8 mouse cellular contexts compared by ENCODE assay signal in genomic region chr5:134175696-134176095, GRCm38 (mm10). TPM values are rescaled to one million over a fixed set of nuclear protein-coding genes. Genes with fewer than 3 reads are reported as not detected.
A peak's percentile ranks its signal among the peaks of the same experiment; 100 is the strongest.
DNase-seq lines count a peak whose midpoint lies in the region; ATAC-seq and TF ChIP-seq lines count a peak whose summit lies in the region.

No protein-coding gene starts in this region.

- peak overlapping the region; percentile 78 to 82 for H3K27ac ChIP-seq in heart, embryonic 14.5 days (replicated peaks in 1 of 2; ENCODE audit: control insufficient read depth in 1 of 2, insufficient read depth in 1 of 2, low read depth in 2 of 2, low read length in 2 of 2)
- H3K27ac ChIP-seq in ES-E14 (ENCODE audit: insufficient read depth, low read depth, low read length, poor library complexity, severe bottlenecking) = peak overlapping the region; percentile 71; the same call in 1 of the 2 replicates
- H3K27ac ChIP-seq in embryonic facial prominence, embryonic 13.5 days = peak overlapping the region; percentile 81
- H3K27ac ChIP-seq in limb, embryonic 14.5 days (replicated peaks; ENCODE audit: low read depth, low read length) = peak overlapping the region; percentile 75; the same call in 1 of the 2 replicates
- H3K27ac ChIP-seq in stomach, embryonic 16.5 days (ENCODE audit: low read length) = peak overlapping the region; percentile 83

- H3K9ac ChIP-seq in heart, embryonic 14.5 days (ENCODE audit: low read length) = peak overlapping the region; percentile 81
- H3K9ac ChIP-seq in ES-E14 (ENCODE audit: insufficient read depth, low read depth, low read length, poor library complexity, severe bottlenecking) = peak overlapping the region; percentile 91
- H3K9ac ChIP-seq in embryonic facial prominence, embryonic 13.5 days = peak overlapping the region; percentile 81
- H3K9ac ChIP-seq in limb, embryonic 14.5 days (ENCODE audit: low read depth, low read length, severe bottlenecking) = peak overlapping the region; percentile 79
- H3K9ac ChIP-seq in stomach, embryonic 16.5 days (ENCODE audit: low read length) = peak overlapping the region; percentile 82

- in situ Hi-C loops in ES-E14 (cut with MboI; ENCODE audit: low sequenced_read_pairs in 2 of 2, unreplicated experiment in 2 of 2) = no loop called here

- H3K27me3 ChIP-seq in heart, embryonic 14.5 days (ENCODE audit: control insufficient read depth, insufficient read depth, low read length) = no peaks in the 10 kb centered on the region
- H3K27me3 ChIP-seq in embryonic facial prominence, embryonic 13.5 days = no peaks in the 10 kb centered on the region
- no peaks in the 10 kb centered on the region for H3K27me3 ChIP-seq in limb, embryonic 14.5 days (ENCODE audit: control insufficient read depth, insufficient read depth, low read length)
- H3K27me3 ChIP-seq in stomach, embryonic 16.5 days (ENCODE audit: control insufficient read depth, insufficient read depth, low read length) = no peaks in the 10 kb centered on the region

- no peaks in the 10 kb centered on the region for H3K9me3 ChIP-seq in heart, embryonic 14.5 days (ENCODE audit: control insufficient read depth, low read length)
- H3K9me3 ChIP-seq in ES-E14 (ENCODE audit: control insufficient read depth, insufficient read depth, low read depth, low read length) = no peaks in the 10 kb centered on the region
- no peaks in the 10 kb centered on the region for H3K9me3 ChIP-seq in embryonic facial prominence, embryonic 13.5 days
- no peaks in the 10 kb centered on the region for H3K9me3 ChIP-seq in limb, embryonic 14.5 days (ENCODE audit: control insufficient read depth, low read length)
- no peaks in the 10 kb centered on the region for H3K9me3 ChIP-seq in stomach, embryonic 16.5 days (replicated peaks; ENCODE audit: control insufficient read depth, low read length)

- peak overlapping the region; percentile 91 to 95 for H3K4me3 ChIP-seq in heart, embryonic 14.5 days (ENCODE audit: control insufficient read depth in 1 of 2, insufficient read depth in 1 of 2, low read depth in 1 of 2, low read length in 2 of 2)
- peak overlapping the region; percentile 82 to 90 for H3K4me3 ChIP-seq in ES-E14 (ENCODE audit: insufficient read depth in 1 of 2, low read depth in 1 of 2, low read length in 2 of 2, poor library complexity in 1 of 2, severe bottlenecking in 1 of 2)
- peak overlapping the region; percentile 97 for H3K4me3 ChIP-seq in embryonic facial prominence, embryonic 13.5 days
- peak overlapping the region; percentile 97 for H3K4me3 ChIP-seq in limb, embryonic 14.5 days (replicated peaks; ENCODE audit: low read length)
- H3K4me3 ChIP-seq in stomach, embryonic 16.5 days (replicated peaks; ENCODE audit: low read length) = peak overlapping the region; percentile 89

- peaks cover 6 to 8% of the 10 kb centered on the region in 2 experiments for H3K4me1 ChIP-seq in heart, embryonic 14.5 days (ENCODE audit: control insufficient read depth in 2 of 2, insufficient read depth in 2 of 2, low read length in 2 of 2)
- peaks cover 5 to 17% of the 10 kb centered on the region in 2 experiments; a peak in 2 of 4 replicates for H3K4me1 ChIP-seq in ES-E14 (ENCODE audit: control insufficient read depth in 2 of 2, insufficient read depth in 2 of 2, low read length in 2 of 2, poor library complexity in 1 of 2)
- peaks cover 13% of the 10 kb centered on the region for H3K4me1 ChIP-seq in embryonic facial prominence, embryonic 13.5 days
- peaks cover 5% of the 10 kb centered on the region for H3K4me1 ChIP-seq in limb, embryonic 14.5 days (ENCODE audit: control insufficient read depth, insufficient read depth, low read length)
- H3K4me1 ChIP-seq in stomach, embryonic 16.5 days (ENCODE audit: control insufficient read depth, insufficient read depth, low read length) = peaks cover 10% of the 10 kb centered on the region

- H3K36me3 ChIP-seq in heart, embryonic 14.5 days (ENCODE audit: control insufficient read depth, insufficient read depth, low read length) = peaks cover 19% of the 10 kb centered on the region
- peaks cover 14% of the 10 kb centered on the region; the same call in 1 of the 2 replicates for H3K36me3 ChIP-seq in ES-E14 (ENCODE audit: control insufficient read depth, insufficient read depth, low read length, poor library complexity, severe bottlenecking)
- H3K36me3 ChIP-seq in embryonic facial prominence, embryonic 13.5 days = peaks cover 22% of the 10 kb centered on the region
- H3K36me3 ChIP-seq in limb, embryonic 14.5 days (ENCODE audit: control insufficient read depth, insufficient read depth, low read length) = peaks cover 15% of the 10 kb centered on the region; the same call in 1 of the 2 replicates
- no peaks in the 10 kb centered on the region for H3K36me3 ChIP-seq in stomach, embryonic 16.5 days (ENCODE audit: control insufficient read depth, insufficient read depth, low read length)

- WGBS in heart, embryonic 14.5 days = 14% methylated on average over 10 of the region's 10 CpGs
- WGBS in embryonic facial prominence, embryonic 13.5 days = 8% methylated on average over 10 of the region's 10 CpGs
- WGBS in limb, embryonic 14.5 days = 8% methylated on average over 10 of the region's 10 CpGs
- 12% methylated on average over 10 of the region's 10 CpGs for WGBS in stomach, embryonic 16.5 days

- peak overlapping the region; percentile 86 for H3K4me2 ChIP-seq in heart, embryonic 14.5 days (ENCODE audit: low read length)
- H3K4me2 ChIP-seq in embryonic facial prominence, embryonic 13.5 days = peak overlapping the region; percentile 88
- H3K4me2 ChIP-seq in limb, embryonic 14.5 days (replicated peaks; ENCODE audit: low read depth, low read length, severe bottlenecking) = peak overlapping the region; percentile 73
- H3K4me2 ChIP-seq in stomach, embryonic 16.5 days (ENCODE audit: low read depth, low read length) = peak overlapping the region; percentile 87

- DNase-seq in heart, postnatal 14 days = no peak
- DNase-seq in ES-E14 (ENCODE audit: low read depth, low spot score) = no peak
- no peak for DNase-seq in limb, embryonic 14.5 days (ENCODE audit: low spot score)
- no peak for DNase-seq in frontal cortex, postnatal 10 days (ENCODE audit: low spot score in 2 of 2)
- no peak for DNase-seq in retina, embryonic 14.5 days (ENCODE audit: low spot score)

- intact Hi-C loops in heart, postnatal 14 days (cut with DNase I) = loop anchor here (5.0 kb wide), 1 partner anchor 312 kb away; no protein-coding TSS in a partner anchor

- no peak for TF ChIP-seq POLR2A in limb, embryonic 14.5 days (IDR thresholded peaks at IDR 0.05; ENCODE audit: borderline replicate concordance, extremely low read depth, insufficient read depth, insufficient read length)

- no peak for ATAC-seq in heart, embryonic 14.5 days (ENCODE audit: insufficient number of reproducible peaks, insufficient read depth, low FRiP score, low read depth)
- no peak for ATAC-seq in embryonic facial prominence, embryonic 13.5 days (ENCODE audit: insufficient number of reproducible peaks, insufficient read depth, low FRiP score, low TSS enrichment, low read depth)
- no peak for ATAC-seq in limb, embryonic 14.5 days (ENCODE audit: low FRiP score, low read depth)
- ATAC-seq in stomach, embryonic 16.5 days (ENCODE audit: insufficient read depth, low FRiP score) = no peak

TF ChIP-seq in ES-E14, 5 proteins besides CTCF, POLR2A, EP300 and RAD21:
- no peak for TF ChIP-seq CHD2 (IDR thresholded peaks at IDR 0.05; ENCODE audit: low read depth, low read length)
- TF ChIP-seq MAFK (IDR thresholded peaks at IDR 0.05; ENCODE audit: insufficient read depth, low read depth, low read length) = no peak
- no peak for TF ChIP-seq ZC3H11A (IDR thresholded peaks at IDR 0.05; ENCODE audit: borderline replicate concordance, low read depth, low read length)
- TF ChIP-seq ZNF384 (IDR thresholded peaks at IDR 0.05; ENCODE audit: low read depth, low read length) = no peak
- no peak for TF ChIP-seq HCFC1 (IDR thresholded peaks at IDR 0.05; ENCODE audit: borderline replicate concordance, insufficient read depth, low read length)

RNA-seq across cellular contexts. Expression of gene Rcc1l, which starts 0.9 kb away (rescaled TPM):
- polyA plus RNA-seq in heart, embryonic 14.5 days (2014; fragmentation: Nextera tagmentation; extraction: Ambion mirVana) = 18.8 and 21.5 TPM in 2 replicates
- total RNA-seq in heart, postnatal 14 days (2021) = 10 to 100 TPM; 25.3 to 25.8 TPM
- total RNA-seq in ES-E14 (2012; rRNA removed) = 26.0 and 30.9 TPM in 2 replicates
- 29.1 and 36.9 TPM in 2 replicates for polyA plus RNA-seq in embryonic facial prominence, embryonic 13.5 days (2015; fragmentation: Nextera tagmentation; extraction: Ambion mirVana)
- polyA plus RNA-seq in limb, embryonic 14.5 days (2012; rRNA removed) = 24.7 and 26.4 TPM in 2 replicates
- polyA plus RNA-seq in limb, embryonic 14.5 days (2014; fragmentation: Nextera tagmentation; extraction: Ambion mirVana) = 30.1 and 30.4 TPM in 2 replicates
- 20.7 and 25.6 TPM in 2 replicates for polyA plus RNA-seq in stomach, embryonic 16.5 days (2015; fragmentation: Nextera tagmentation; extraction: Ambion mirVana)

RNA-seq across cellular contexts. Expression of gene Gtf2ird2, which starts 8.1 kb away (rescaled TPM):
- 6.2 and 6.5 TPM in 2 replicates for polyA plus RNA-seq in heart, embryonic 14.5 days (2014; fragmentation: Nextera tagmentation; extraction: Ambion mirVana)
- 1 to 10 TPM; 6.6 to 8.6 TPM for total RNA-seq in heart, postnatal 14 days (2021)
- total RNA-seq in ES-E14 (2012; rRNA removed) = 2.2 and 2.3 TPM in 2 replicates
- 12.6 and 13.0 TPM in 2 replicates for polyA plus RNA-seq in embryonic facial prominence, embryonic 13.5 days (2015; fragmentation: Nextera tagmentation; extraction: Ambion mirVana)
- polyA plus RNA-seq in limb, embryonic 14.5 days (2012; rRNA removed) = 14.8 and 15.8 TPM in 2 replicates
- 7.9 and 8.5 TPM in 2 replicates for polyA plus RNA-seq in limb, embryonic 14.5 days (2014; fragmentation: Nextera tagmentation; extraction: Ambion mirVana)
- 7.1 and 8.1 TPM in 2 replicates for polyA plus RNA-seq in stomach, embryonic 16.5 days (2015; fragmentation: Nextera tagmentation; extraction: Ambion mirVana)

RNA-seq across cellular contexts. Expression of gene Ncf1, which starts 53.7 kb away (rescaled TPM):
- 3.0 and 3.4 TPM in 2 replicates for polyA plus RNA-seq in heart, embryonic 14.5 days (2014; fragmentation: Nextera tagmentation; extraction: Ambion mirVana)
- total RNA-seq in heart, postnatal 14 days (2021) = 1 to 10 TPM; 6.0 to 7.1 TPM
- total RNA-seq in ES-E14 (2012; rRNA removed) = 0.16 and 0.67 TPM in 2 replicates
- 4.4 and 5.2 TPM in 2 replicates for polyA plus RNA-seq in embryonic facial prominence, embryonic 13.5 days (2015; fragmentation: Nextera tagmentation; extraction: Ambion mirVana)
- polyA plus RNA-seq in limb, embryonic 14.5 days (2012; rRNA removed) = 8.4 and 8.8 TPM in 2 replicates
- polyA plus RNA-seq in limb, embryonic 14.5 days (2014; fragmentation: Nextera tagmentation; extraction: Ambion mirVana) = 8.3 and 10.2 TPM in 2 replicates
- polyA plus RNA-seq in stomach, embryonic 16.5 days (2015; fragmentation: Nextera tagmentation; extraction: Ambion mirVana) = 7.1 and 8.2 TPM in 2 replicates
